Mouse (Mus musculus): ENCODE data around the gene Lctl. TPM values are rescaled to one million over a fixed set of nuclear protein-coding genes. Genes with fewer than 3 reads are reported as not detected.
"Not testable (repeated sequence)": the region's sequence is repeated elsewhere in the genome, so short reads cannot be mapped to it uniquely, and the experiment has no call there.

Lctl gene
- polyA plus RNA-seq, 1 experiment from 2014 or later: not detected

- ATAC-seq (ENCODE audit: insufficient number of reproducible peaks, insufficient read depth, low FRiP score, low TSS enrichment): peak; percentile 77; the same call in 1 of the 2 replicates
- peak within 1 kb of the TSS; percentile 88 for H3K9ac ChIP-seq
- H3K4me2 ChIP-seq (replicated peaks): peak within 1 kb of the TSS; percentile 83
- peaks cover 14% of the 10 kb centered on the region for H3K4me1 ChIP-seq
- no peaks in the 10 kb centered on the region for H3K27me3 ChIP-seq
- H3K4me3 ChIP-seq: peak within 1 kb of the TSS; percentile 94
- no peaks in the 10 kb centered on the region for H3K9me3 ChIP-seq
- WGBS: under 1% methylated on average over 42 of the region's 42 CpGs
- peaks cover 34% of the 10 kb centered on the region for H3K36me3 ChIP-seq
- H3K27ac ChIP-seq: peak within 1 kb of the TSS; percentile 93
Observed at GRCm38 (mm10) chr9:64172816-64173665, 56.1 kb downstream of the Lctl start, which contains the start of the genes Zwilch and Rpl4. Gene Zwilch (minus strand): TSS chr9:64173104. Gene Rpl4 (plus strand): TSS chr9:64173375.

- WGBS: under 1% methylated on average over 16 of the region's 16 CpGs
- H3K36me3 ChIP-seq: peaks cover 38% of the 10 kb centered on the region
Observed at GRCm38 (mm10) chr9:64173666-64174220, 56.8 kb downstream of the Lctl start.

DNA sequence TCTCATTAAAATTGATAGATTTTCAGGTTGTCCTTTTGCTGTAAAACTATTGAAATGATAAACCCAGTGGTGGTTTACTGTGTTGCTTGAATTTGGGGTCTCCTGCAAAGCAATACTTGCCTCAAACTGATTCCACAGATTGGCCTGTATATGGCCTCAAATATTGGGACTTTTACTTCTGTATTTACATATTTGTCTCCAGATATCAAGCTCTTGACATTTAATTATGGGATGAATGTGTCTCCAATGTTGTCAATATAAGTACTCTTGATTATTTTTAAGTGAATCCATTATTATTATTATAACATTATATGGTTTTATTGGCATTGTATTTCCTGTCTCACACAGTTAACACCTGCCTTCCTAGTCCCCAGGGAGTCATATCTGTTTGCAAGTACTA lies 57.4 kb downstream of the Lctl start:
- peaks cover 38% of the 10 kb centered on the region for H3K36me3 ChIP-seq
- H3K9ac ChIP-seq: peak overlapping the region; percentile 88
- peak overlapping the region; percentile 94 for H3K4me3 ChIP-seq
- peak overlapping the region; percentile 83 for H3K4me2 ChIP-seq (replicated peaks)
- H3K27ac ChIP-seq: no peak overlapping the region
- H3K4me1 ChIP-seq: peaks cover 14% of the 10 kb centered on the region
- no peak for ATAC-seq (ENCODE audit: insufficient number of reproducible peaks, insufficient read depth, low FRiP score, low TSS enrichment)
- no peaks in the 10 kb centered on the region for H3K9me3 ChIP-seq
- H3K27me3 ChIP-seq: no peaks in the 10 kb centered on the region

More at GRCm38 (mm10) chr9:64173666-64174220, 56.8 kb downstream of the Lctl start:
- H3K27me3 ChIP-seq: no peaks in the 10 kb centered on the region
- peak overlapping the region; percentile 88 for H3K9ac ChIP-seq
- no peaks in the 10 kb centered on the region for H3K9me3 ChIP-seq
- peaks cover 14% of the 10 kb centered on the region for H3K4me1 ChIP-seq
- ATAC-seq (ENCODE audit: insufficient number of reproducible peaks, insufficient read depth, low FRiP score, low TSS enrichment): no peak
- peak overlapping the region; percentile 94 for H3K4me3 ChIP-seq
- peak overlapping the region; percentile 83 for H3K4me2 ChIP-seq (replicated peaks)
- H3K27ac ChIP-seq: peak overlapping the region; percentile 93

DNA sequence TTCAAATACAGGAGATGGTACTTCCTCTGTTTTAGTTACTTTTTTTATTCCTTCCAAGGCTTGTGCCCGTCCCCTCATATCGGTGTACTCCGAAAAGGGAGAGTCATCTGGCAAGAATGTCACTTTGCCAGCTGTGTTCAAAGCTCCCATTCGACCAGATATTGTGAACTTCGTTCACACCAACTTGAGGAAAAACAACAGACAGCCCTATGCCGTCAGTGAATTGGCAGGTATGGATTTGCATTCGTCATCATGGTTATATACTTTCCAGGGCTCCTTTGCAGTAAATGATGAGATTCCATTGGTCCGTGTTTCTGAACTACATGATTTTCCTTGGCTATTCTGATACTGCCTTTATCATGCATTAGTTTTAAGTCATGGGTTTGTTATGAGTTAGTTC lies 57.8 kb downstream of the Lctl start:
- Histone ChIP-seq H3K27me3 (no peaks in the 10 kb centered on the region), H3K27ac (no peak overlapping the region), H3K36me3 (peaks cover 38% of the 10 kb centered on the region), H3K4me1 (peaks cover 17% of the 10 kb centered on the region), H3K9me3 (no peaks in the 10 kb centered on the region), H3K4me3 (peak overlapping the region; percentile 94; the same call in 1 of the 2 replicates), H3K4me2 (replicated peaks) (peak overlapping the region; percentile 83), H3K9ac (peak overlapping the region; percentile 88; the same call in 1 of the 2 replicates)
- no peak for ATAC-seq (ENCODE audit: insufficient number of reproducible peaks, insufficient read depth, low FRiP score, low TSS enrichment)
- WGBS: 73% methylated on average over 8 of the region's 8 CpGs

GRCm38 (mm10) chr9:64175378-64175777 lies 58.4 kb downstream of the Lctl start:
- H3K4me3 ChIP-seq: no peak overlapping the region
- no peak overlapping the region for H3K9ac ChIP-seq
- H3K4me1 ChIP-seq: peaks cover 21% of the 10 kb centered on the region
- no peak for ATAC-seq (ENCODE audit: insufficient number of reproducible peaks, insufficient read depth, low FRiP score, low TSS enrichment)
- H3K9me3 ChIP-seq: no peaks in the 10 kb centered on the region
- no peak overlapping the region for H3K4me2 ChIP-seq (replicated peaks)
- no peaks in the 10 kb centered on the region for H3K27me3 ChIP-seq
- H3K36me3 ChIP-seq: peaks cover 38% of the 10 kb centered on the region
- 87% methylated on average over 11 of the region's 11 CpGs for WGBS
- H3K27ac ChIP-seq: no peak overlapping the region

DNA sequence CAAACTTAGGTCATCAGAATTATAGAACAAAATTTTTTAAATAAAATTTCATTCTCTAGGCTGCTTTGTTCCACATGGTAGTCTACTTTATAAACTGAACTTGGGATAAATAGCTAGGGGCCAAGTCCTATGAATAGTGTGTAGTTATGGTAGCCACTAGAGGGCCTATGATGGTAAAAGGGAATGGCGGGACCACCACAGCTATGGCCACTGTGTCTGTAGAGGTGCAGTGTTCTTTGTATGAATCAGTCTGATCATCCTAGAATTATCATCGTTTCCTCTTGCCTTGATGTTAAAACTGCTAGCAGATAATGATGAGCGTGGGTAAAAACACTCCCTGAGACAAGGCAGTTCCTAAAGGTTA lies 61.6 kb downstream of the Lctl start:
- H3K36me3 ChIP-seq: peaks cover 56% of the 10 kb centered on the region
- H3K9me3 ChIP-seq: no peaks in the 10 kb centered on the region
- H3K9ac ChIP-seq: peak overlapping the region; percentile 62
- peaks cover 13% of the 10 kb centered on the region for H3K4me1 ChIP-seq
- 49% methylated on average over 3 of the region's 3 CpGs for WGBS
- peak overlapping the region; percentile 57 for H3K4me2 ChIP-seq (replicated peaks)
- H3K27ac ChIP-seq: peak overlapping the region; percentile 78
- ATAC-seq (ENCODE audit: insufficient number of reproducible peaks, insufficient read depth, low FRiP score, low TSS enrichment): no peak
- H3K27me3 ChIP-seq: no peaks in the 10 kb centered on the region
- H3K4me3 ChIP-seq: peak overlapping the region; percentile 59

GRCm38 (mm10) chr9:64178974-64179646 lies 62.2 kb downstream of the Lctl start, which contains the start of gene Snapc5:
Gene Snapc5 (plus strand): TSS chr9:64179274.
- Histone ChIP-seq H3K9me3 (no peaks in the 10 kb centered on the region), H3K4me1 (peaks cover 13% of the 10 kb centered on the region), H3K36me3 (peaks cover 56% of the 10 kb centered on the region), H3K4me3 (peak within 1 kb of the TSS; percentile 59), H3K4me2 (replicated peaks) (peak within 1 kb of the TSS; percentile 57), H3K9ac (peak within 1 kb of the TSS; percentile 62), H3K27ac (peak within 1 kb of the TSS; percentile 78), H3K27me3 (no peaks in the 10 kb centered on the region)
- under 1% methylated on average over 35 of the region's 35 CpGs for WGBS
- peak; percentile 88 for ATAC-seq (ENCODE audit: insufficient number of reproducible peaks, insufficient read depth, low FRiP score, low TSS enrichment)

- 92% methylated on average over 5 of the region's 5 CpGs for WGBS
- H3K36me3 ChIP-seq: peaks cover 52% of the 10 kb centered on the region
- H3K4me2 ChIP-seq (replicated peaks); H3K9me3 ChIP-seq; H3K4me3 ChIP-seq; ATAC-seq (ENCODE audit: insufficient number of reproducible peaks, insufficient read depth, low FRiP score, low TSS enrichment); H3K4me1 ChIP-seq; H3K9ac ChIP-seq; H3K27ac ChIP-seq; H3K27me3 ChIP-seq: not testable (repeated sequence)
Observed at GRCm38 (mm10) chr9:64183295-64183694, 66.3 kb downstream of the Lctl start.

GRCm38 (mm10) chr9:64184166-64184840 lies 67.4 kb downstream of the Lctl start:
- no peaks in the 10 kb centered on the region for H3K9me3 ChIP-seq
- no peak for ATAC-seq (ENCODE audit: insufficient number of reproducible peaks, insufficient read depth, low FRiP score, low TSS enrichment)
- peaks cover 7% of the 10 kb centered on the region for H3K4me1 ChIP-seq
- no peak overlapping the region for H3K4me3 ChIP-seq
- no peak overlapping the region for H3K27ac ChIP-seq
- H3K27me3 ChIP-seq: no peaks in the 10 kb centered on the region
- H3K9ac ChIP-seq: no peak overlapping the region
- peaks cover 59% of the 10 kb centered on the region for H3K36me3 ChIP-seq
- H3K4me2 ChIP-seq (replicated peaks): no peak overlapping the region
- 89% methylated on average over 5 of the region's 5 CpGs for WGBS
